Mouse (Mus musculus) central nervous system, embryonic 14 days (tissue): Measurements from ENCODE around the gene Eif4e. TPM values are rescaled to one million over a fixed set of nuclear protein-coding genes. Genes with fewer than 3 reads are reported as not detected.

ENCODE experiments used
- polyA plus RNA-seq: library from polyadenylated mRNA; depleted of rRNA; stranded (reverse); fragments of >200 nt; gene quantifications from 2 replicates; pipeline ENCODE4 v1.2.3, GENCODE M21; 2012; rRNA removed

Eif4e gene
- polyA plus RNA-seq, result 197 and 209 TPM in 2 replicates

GRCm38 (mm10) chr3:138526073-138526915, at the start of gene Eif4e:
Eif4e (plus strand) TSS chr3:138526179.

GRCm38 (mm10) chr3:138489327-138490033, 36.5 kb upstream of the Eif4e start, which contains the start of gene Metap1:
Metap1 (minus strand) TSS chr3:138489515.

Other genes with a start within 250 kb of the Eif4e start
- not detected in 2 replicates for gene Adh6a, start 212.9 kb upstream of the Eif4e start, polyA plus RNA-seq
- gene Adh6b, start 184.4 kb upstream of the Eif4e start, polyA plus RNA-seq, result 0.16 and 0.45 TPM in 2 replicates
- gene Adh4, start 110.7 kb upstream of the Eif4e start, polyA plus RNA-seq, result not detected in 2 replicates
- 142 and 167 TPM in 2 replicates for gene Adh5, start 83.1 kb upstream of the Eif4e start, polyA plus RNA-seq
- 54.9 and 58.5 TPM in 2 replicates for gene Metap1, start 36.7 kb upstream of the Eif4e start, polyA plus RNA-seq
- gene Tspan5, start 216.0 kb downstream of the Eif4e start, polyA plus RNA-seq, result 79.2 and 79.8 TPM in 2 replicates